Mouse (Mus musculus) lung, embryonic 15.5 days (tissue): Measurements from ENCODE around the gene Hip1r. TPM values are rescaled to one million over a fixed set of nuclear protein-coding genes. Genes with fewer than 3 reads are reported as not detected.

Source experiments
- ATAC-seq: fragments of 200-750 bp; cut with Nextera tagmentation; 2 replicates; pipeline ENCODE4 v1.8.0; 2017; ENCODE audit warnings: moderate number of reproducible peaks, borderline replicate concordance; ENCODE audit not compliant: low FRiP score, low TSS enrichment; ENCODE audit errors: extremely low read depth
- H3K27ac ChIP-seq: fragments of 300-500 bp; sonication (generic); 2 replicates; pipeline ENCODE4 v1.5.1; 2015; ENCODE audit warnings: moderate library complexity, mild to moderate bottlenecking, inconsistent platforms
- H3K27me3 ChIP-seq: fragments of 300-500 bp; sonication (generic); 2 replicates; pipeline ENCODE4 v1.6.1; 2015; ENCODE audit warnings: inconsistent platforms
- H3K36me3 ChIP-seq: fragments of 300-500 bp; sonication (generic); 2 replicates; pipeline ENCODE4 v1.6.1; 2015; ENCODE audit warnings: inconsistent platforms
- H3K4me1 ChIP-seq: fragments of 300-500 bp; sonication (generic); 2 replicates; pipeline ENCODE4 v1.6.1; 2015; ENCODE audit warnings: inconsistent platforms
- H3K4me2 ChIP-seq: fragments of 300-500 bp; sonication (generic); 2 replicates; pipeline ENCODE4 v1.6.1; 2015; ENCODE audit warnings: inconsistent platforms, mild to moderate bottlenecking, moderate library complexity
- H3K4me3 ChIP-seq: fragments of 300-500 bp; sonication (generic); 2 replicates; pipeline ENCODE4 v1.5.1; 2015; ENCODE audit warnings: mild to moderate bottlenecking, inconsistent platforms
- H3K9ac ChIP-seq: fragments of 300-500 bp; sonication (generic); 2 replicates; pipeline ENCODE4 v1.6.1; 2015; ENCODE audit warnings: inconsistent platforms
- H3K9me3 ChIP-seq: fragments of 300-500 bp; sonication (generic); 2 replicates; pipeline ENCODE4 v1.6.1; 2016; ENCODE audit warnings: inconsistent platforms
- WGBS: fragments of 180-500 bp; shearing (Covaris S2); methylation state at CpG from one replicate; pipeline ENCODE4 v1.1.7; 2015; 5-methylcytosine and 5-hydroxymethylcytosine counted together
- polyA plus RNA-seq: library from polyadenylated mRNA; unstranded; fragments of >200 nt; fragmentation: Nextera tagmentation; extraction: Ambion mirVana; gene quantifications from 2 replicates; pipeline ENCODE4 v1.2.1, GENCODE M21; 2015

Hip1r gene
- polyA plus RNA-seq, 1 experiment from 2014 or later = 13.3 TPM

DNA sequence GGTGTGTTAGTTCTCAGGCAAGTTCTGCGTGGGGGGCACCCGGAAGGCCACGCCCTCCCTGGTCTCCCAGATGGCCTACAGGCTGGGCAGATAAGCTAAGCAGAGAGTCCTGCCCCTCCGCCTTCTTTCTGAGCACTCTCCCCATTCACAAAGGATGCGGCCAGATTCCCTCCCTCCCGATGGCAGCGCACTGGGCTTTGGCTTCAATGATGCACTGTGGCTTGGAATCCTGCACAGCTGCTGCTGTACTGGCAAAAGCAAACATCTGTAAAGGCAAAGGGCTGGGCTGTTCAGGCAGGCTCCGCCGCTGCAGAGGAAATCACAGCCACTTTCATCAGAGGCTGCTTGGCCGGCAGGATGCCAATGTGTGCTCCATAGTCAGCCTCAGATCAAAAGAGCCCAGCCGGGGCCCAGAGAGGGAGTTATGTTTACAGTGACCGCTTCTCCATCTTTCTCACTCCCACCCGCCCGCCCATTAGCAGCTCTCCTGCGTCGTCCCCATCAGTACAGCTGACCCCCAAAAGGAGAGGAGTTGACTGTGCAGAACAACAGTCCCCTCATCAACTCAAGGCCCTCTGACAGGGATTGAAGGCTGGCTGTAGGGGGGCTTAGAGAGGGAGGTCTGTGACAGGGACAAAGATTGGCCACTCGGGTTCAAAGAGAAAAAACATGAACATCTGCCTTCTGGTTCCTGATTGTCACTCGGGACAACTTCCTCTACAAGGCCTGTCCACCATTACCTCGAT lies 37.7 kb downstream of the Hip1r start:
- Histone ChIP-seq H3K36me3 (peaks cover 43% of the 10 kb centered on the region), H3K4me2 (peak overlapping the region; percentile 38), H3K27ac (peak overlapping the region; percentile 95), H3K9ac (0 out of 2 replicates have a peak overlapping the region, but pooled peaks have one; percentile 27), H3K27me3 (no peaks in the 10 kb centered on the region), H3K4me3 (peak overlapping the region; percentile 1; the same call in 1 of the 2 replicates), H3K9me3 (no peaks in the 10 kb centered on the region), H3K4me1 (peaks cover 58% of the 10 kb centered on the region)
- ATAC-seq = peak; percentile 87
- 3% methylated on average over 19 of the region's 19 CpGs for WGBS

DNA sequence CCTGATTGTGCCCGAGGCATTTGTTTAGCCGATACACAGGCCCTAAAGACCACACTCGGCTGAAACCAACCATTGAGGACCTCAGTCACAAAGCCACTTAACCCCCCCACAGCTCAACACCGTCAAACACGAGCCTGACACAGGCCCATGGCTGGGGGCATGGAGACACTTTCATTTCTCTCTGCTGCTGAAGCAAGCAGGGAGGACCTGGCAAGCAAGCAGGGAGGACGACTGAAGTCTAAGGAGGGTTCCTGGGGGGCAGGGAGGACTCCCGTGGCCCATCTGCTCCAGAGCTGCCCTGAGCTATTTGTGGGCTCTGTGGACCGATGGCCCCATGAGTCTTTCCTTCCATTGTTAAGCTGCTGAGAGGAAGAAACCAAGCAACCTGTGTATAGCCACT lies 38.5 kb downstream of the Hip1r start:
- Histone ChIP-seq H3K9ac (peak overlapping the region; percentile 27; the same call in 1 of the 2 replicates), H3K27ac (peak overlapping the region; percentile 95), H3K4me3 (no peak overlapping the region), H3K4me1 (peaks cover 66% of the 10 kb centered on the region), H3K4me2 (peak overlapping the region; percentile 38), H3K9me3 (no peaks in the 10 kb centered on the region), H3K36me3 (peaks cover 35% of the 10 kb centered on the region), H3K27me3 (no peaks in the 10 kb centered on the region)
- 14% methylated on average over 8 of the region's 8 CpGs for WGBS
- no peak for ATAC-seq

DNA sequence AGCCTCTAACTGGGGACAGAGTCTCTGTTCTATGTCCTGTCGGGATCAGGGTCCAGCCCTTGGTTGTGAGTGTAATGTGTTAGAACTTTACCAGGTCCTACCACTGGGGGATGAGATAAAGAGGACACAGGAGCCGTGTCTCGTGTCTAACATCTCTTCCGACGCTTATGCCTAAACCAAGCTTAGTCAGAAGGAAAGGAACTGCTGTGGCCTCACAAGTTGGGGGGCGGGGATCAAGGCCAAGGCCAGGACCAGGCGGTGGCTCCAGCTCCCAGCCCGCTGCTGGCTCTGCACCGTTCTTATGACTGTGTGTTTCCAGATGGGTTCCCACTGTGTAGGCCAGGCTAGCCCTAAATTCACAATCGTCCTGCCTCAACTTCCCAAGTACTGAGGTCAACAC lies 39.5 kb downstream of the Hip1r start:
- no peaks in the 10 kb centered on the region for H3K9me3 ChIP-seq
- peak overlapping the region; percentile 95 for H3K27ac ChIP-seq
- H3K36me3 ChIP-seq = peaks cover 25% of the 10 kb centered on the region
- H3K9ac ChIP-seq = no peak overlapping the region
- no peak overlapping the region for H3K4me3 ChIP-seq
- no peaks in the 10 kb centered on the region for H3K27me3 ChIP-seq
- peaks cover 76% of the 10 kb centered on the region for H3K4me1 ChIP-seq
- ATAC-seq = no peak
- H3K4me2 ChIP-seq = no peak overlapping the region; the same call in 1 of the 2 replicates
- 57% methylated on average over 10 of the region's 10 CpGs for WGBS

DNA sequence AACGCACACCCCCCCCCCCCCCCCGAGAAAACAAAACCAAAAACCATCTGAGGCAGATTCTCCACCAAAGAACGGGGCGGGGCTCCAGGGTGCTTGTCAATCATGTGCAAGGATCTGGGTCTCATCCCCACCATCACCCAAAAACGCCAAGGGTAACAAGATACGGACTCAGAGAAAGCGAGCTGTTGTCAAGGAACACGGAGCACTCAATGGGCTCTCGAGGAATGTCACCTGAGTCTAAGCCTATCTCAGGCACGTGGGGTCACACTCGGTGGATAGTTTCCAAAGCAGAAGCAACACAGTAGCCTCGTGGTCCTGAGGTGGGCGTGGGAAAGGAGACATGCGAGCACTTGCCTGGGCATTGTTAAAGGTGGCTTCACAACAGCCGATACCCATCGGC lies 40.3 kb downstream of the Hip1r start:
- 71% methylated on average over 16 of the region's 16 CpGs for WGBS
- H3K4me2 ChIP-seq = no peak overlapping the region
- peaks cover 85% of the 10 kb centered on the region for H3K4me1 ChIP-seq
- H3K9ac ChIP-seq = no peak overlapping the region
- no peak overlapping the region for H3K4me3 ChIP-seq
- no peaks in the 10 kb centered on the region for H3K27me3 ChIP-seq
- H3K27ac ChIP-seq = 0 out of 2 replicates have a peak overlapping the region, but pooled peaks have one; percentile 95
- no peak for ATAC-seq
- H3K36me3 ChIP-seq = peaks cover 17% of the 10 kb centered on the region
- no peaks in the 10 kb centered on the region for H3K9me3 ChIP-seq

DNA sequence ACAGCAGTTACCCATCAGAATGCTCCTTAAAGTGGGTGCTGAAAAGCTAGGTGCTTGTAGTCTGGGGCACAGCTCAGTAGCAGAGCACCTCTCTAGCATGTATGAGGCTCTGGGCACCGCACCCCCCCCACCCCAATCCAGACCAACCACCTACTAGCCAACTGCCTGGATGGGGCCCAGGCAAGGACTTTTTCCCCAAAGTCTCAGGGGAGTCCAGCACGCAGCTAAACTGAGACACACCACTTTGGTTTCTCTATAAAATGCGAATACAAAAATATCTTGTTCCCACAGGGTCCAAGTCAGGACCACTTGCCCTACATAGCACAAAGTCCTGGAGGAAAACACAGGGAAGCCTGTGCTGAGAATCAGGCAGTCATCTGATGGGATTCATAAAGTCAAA lies 40.8 kb downstream of the Hip1r start:
- Histone ChIP-seq H3K36me3 (peaks cover 12% of the 10 kb centered on the region), H3K27ac (peak overlapping the region; percentile 72), H3K4me3 (no peak overlapping the region), H3K4me1 (peaks cover 89% of the 10 kb centered on the region), H3K4me2 (no peak overlapping the region), H3K9ac (no peak overlapping the region), H3K27me3 (no peaks in the 10 kb centered on the region), H3K9me3 (no peaks in the 10 kb centered on the region)
- WGBS = 83% methylated on average over 3 of the region's 3 CpGs
- no peak for ATAC-seq

DNA sequence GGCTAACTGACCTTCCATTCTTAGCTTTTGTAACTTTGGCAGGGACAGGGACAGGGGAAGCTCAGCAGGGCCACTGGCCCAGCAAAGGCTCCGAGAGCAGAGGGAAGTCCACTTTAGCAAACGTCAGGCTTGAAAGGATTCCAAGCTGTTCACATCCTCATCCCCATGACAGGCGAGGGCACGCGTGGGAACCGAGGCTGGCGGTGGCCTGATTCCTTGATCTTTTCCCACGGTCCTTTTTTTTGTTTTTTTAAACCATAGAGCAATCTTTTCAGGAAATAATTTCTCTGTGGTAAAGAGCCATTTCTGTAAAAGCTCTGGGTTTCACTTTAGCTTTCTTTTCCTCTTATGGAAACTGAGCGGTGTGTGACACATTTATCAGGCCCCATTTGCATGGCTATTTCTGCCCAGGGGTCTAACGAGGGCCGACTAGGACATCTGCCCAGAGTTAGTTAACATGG lies 41.4 kb downstream of the Hip1r start:
- Histone ChIP-seq H3K9ac (no peak overlapping the region), H3K27me3 (no peaks in the 10 kb centered on the region), H3K4me2 (peak overlapping the region; percentile 34), H3K27ac (peak overlapping the region; percentile 72), H3K36me3 (peaks cover 6% of the 10 kb centered on the region; the same call in 1 of the 2 replicates), H3K4me3 (no peak overlapping the region), H3K4me1 (peaks cover 95% of the 10 kb centered on the region), H3K9me3 (no peaks in the 10 kb centered on the region)
- ATAC-seq = no peak
- 28% methylated on average over 11 of the region's 11 CpGs for WGBS

DNA sequence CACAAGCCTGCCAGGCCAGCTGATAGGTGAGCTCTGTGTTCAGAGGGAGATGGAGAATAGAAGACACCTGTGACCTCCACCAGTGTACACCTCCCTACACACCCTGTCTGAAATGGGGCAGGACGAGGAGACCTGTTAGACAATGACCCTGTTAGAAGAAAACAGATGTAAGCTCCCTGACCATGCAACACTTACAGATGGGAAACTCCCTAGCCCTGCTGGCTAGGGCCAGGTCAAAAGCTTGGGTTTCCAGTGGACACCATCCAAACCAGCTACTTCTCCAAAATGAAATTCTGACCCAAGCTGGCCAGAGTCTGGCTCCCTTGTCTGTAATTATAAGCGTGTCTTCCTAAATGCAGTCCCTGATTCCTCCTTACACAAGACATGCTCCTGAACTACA lies 42.3 kb downstream of the Hip1r start:
- Histone ChIP-seq H3K4me1 (peaks cover 96% of the 10 kb centered on the region), H3K36me3 (no peaks in the 10 kb centered on the region), H3K9me3 (no peaks in the 10 kb centered on the region), H3K4me3 (no peak overlapping the region), H3K27ac (0 out of 2 replicates have a peak overlapping the region, but pooled peaks have one; percentile 26), H3K27me3 (no peaks in the 10 kb centered on the region), H3K9ac (no peak overlapping the region), H3K4me2 (no peak overlapping the region)
- no peak for ATAC-seq
- WGBS = 73% methylated on average over 2 of the region's 2 CpGs

DNA sequence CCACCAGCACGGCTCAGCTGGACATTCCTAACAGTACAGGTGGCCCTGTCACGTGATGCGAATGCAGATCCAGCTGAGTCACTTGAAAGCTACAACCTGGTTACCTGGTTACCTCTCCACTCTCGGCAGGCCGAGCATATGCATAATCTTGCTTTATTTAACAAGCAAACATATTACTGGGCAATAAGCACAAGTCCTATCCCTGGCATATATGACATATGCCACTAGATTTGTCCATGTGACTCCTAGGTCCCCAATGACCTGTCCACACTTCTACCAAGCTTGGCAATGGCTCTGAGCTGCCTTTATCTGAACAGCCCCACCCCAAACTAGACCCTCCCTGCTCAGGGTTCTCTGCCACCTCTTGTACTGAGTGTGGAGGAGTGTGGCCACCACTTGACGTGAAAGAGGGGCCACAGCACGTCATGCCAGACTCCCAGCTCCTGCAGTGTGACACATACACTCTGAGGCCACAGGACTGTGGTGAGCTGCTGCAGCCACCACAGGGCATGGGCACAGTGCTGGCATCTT lies 42.9 kb downstream of the Hip1r start:
- Histone ChIP-seq H3K27ac (0 out of 2 replicates have a peak overlapping the region, but pooled peaks have one; percentile 26), H3K9ac (no peak overlapping the region), H3K4me2 (no peak overlapping the region), H3K4me3 (no peak overlapping the region), H3K9me3 (no peaks in the 10 kb centered on the region), H3K4me1 (peaks cover 96% of the 10 kb centered on the region), H3K36me3 (no peaks in the 10 kb centered on the region), H3K27me3 (no peaks in the 10 kb centered on the region)
- WGBS = 76% methylated on average over 7 of the region's 7 CpGs
- ATAC-seq = no peak

DNA sequence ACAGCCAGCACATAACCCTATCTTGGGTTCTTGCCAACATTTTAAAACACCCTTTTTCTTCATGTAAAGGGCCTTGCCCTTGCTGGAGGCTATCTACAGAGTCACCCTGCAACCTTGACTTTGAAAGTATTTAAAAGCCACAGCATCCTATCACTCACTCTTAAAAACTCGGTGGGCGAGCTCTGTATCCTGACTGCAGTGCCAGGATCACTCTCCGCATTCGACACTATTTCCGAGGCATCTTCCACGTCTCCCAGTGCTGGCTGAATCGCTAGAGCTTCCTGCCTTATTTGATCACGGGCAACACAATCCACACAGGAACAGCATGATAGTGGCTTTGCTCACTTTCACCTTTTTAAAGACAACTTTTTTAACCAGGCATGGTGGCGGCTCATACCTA lies 44.5 kb downstream of the Hip1r start:
- Histone ChIP-seq H3K9ac (no peak overlapping the region), H3K9me3 (no peaks in the 10 kb centered on the region), H3K27ac (no peak overlapping the region), H3K4me3 (no peak overlapping the region), H3K36me3 (no peaks in the 10 kb centered on the region), H3K4me1 (peaks cover 89% of the 10 kb centered on the region), H3K4me2 (no peak overlapping the region), H3K27me3 (no peaks in the 10 kb centered on the region)
- ATAC-seq = no peak
- 63% methylated on average over 9 of the region's 9 CpGs for WGBS

DNA sequence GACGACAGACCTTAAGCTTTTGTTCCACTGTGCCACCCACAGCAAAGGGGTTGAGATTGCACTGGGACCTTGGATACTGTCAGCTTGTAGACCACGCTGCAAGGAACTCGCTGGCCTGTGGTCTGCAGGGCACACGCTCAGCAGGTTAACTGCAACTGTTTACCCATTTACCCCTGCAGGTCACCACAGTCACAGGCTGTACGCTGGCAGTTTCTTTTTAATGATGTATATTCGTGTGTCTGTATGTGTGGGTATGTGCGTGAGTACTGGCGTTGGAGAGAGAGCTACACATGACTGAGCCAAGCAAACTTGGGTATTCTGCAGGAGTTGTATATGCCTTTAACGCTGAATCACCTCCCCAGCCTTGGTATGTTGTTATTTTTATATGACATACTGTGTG lies 45.2 kb downstream of the Hip1r start:
- Histone ChIP-seq H3K27ac (peak overlapping the region; percentile 83), H3K9ac (no peak overlapping the region), H3K4me1 (peaks cover 84% of the 10 kb centered on the region), H3K4me2 (0 out of 2 replicates have a peak overlapping the region, but pooled peaks have one; percentile 28), H3K4me3 (no peak overlapping the region), H3K9me3 (no peaks in the 10 kb centered on the region), H3K27me3 (no peaks in the 10 kb centered on the region), H3K36me3 (no peaks in the 10 kb centered on the region)
- ATAC-seq = no peak
- whole genome bisulfite sequencing = 79% methylated on average over 9 of the region's 9 CpGs

DNA sequence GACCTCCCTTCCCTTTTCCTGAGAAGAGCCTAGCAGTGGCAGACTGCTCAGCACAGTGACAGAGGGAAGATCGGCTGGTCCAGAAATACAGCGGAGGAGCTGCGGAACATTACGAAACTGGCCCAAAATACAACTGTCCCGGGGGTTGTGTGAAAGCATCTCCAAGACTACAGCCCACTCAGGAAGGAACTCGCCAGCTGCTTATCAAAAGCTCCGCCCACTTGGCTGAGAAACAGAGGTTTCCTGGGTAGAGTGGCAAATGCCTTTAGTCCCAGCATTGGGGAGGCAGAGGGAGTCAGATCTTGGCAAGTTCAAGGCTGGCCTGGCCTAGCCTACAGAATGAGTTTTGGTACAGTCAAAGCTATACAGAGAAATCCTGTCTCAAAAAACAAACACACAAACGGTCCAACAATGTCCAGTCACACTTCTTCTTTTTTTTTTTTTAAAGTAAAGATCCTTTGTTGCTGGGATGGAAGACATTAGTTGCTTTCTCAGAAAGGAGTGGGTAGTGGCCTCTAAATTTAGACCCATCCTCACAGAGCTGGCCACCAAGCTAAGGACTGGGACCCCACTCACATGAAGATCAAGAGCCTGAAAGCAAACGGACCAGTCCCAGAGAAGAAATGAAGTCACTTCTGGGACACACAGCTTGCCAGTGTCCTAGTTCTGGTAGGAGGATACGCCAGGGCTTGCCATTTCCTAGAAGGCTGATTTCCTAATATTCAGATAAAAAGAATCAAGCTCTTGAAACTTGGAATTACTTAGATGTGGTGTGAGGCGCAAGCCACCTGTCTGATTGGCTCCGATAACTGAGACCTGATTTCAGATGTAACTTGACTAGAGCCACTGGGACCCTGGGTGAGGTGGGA lies 46.2 kb downstream of the Hip1r start:
- Histone ChIP-seq H3K4me2 (peak overlapping the region; percentile 28; the same call in 1 of the 2 replicates), H3K27me3 (no peaks in the 10 kb centered on the region), H3K9ac (0 out of 2 replicates have a peak overlapping the region, but pooled peaks have one; percentile 13), H3K4me1 (peaks cover 78% of the 10 kb centered on the region), H3K4me3 (no peak overlapping the region; the same call in 1 of the 2 replicates), H3K9me3 (no peaks in the 10 kb centered on the region), H3K36me3 (no peaks in the 10 kb centered on the region), H3K27ac (peak overlapping the region; percentile 83)
- peak; percentile 68 for ATAC-seq
- WGBS = 32% methylated on average over 12 of the region's 12 CpGs
